Comparison of ENCODE assay signal across 32 mouse cellular contexts in the genomic region with DNA sequence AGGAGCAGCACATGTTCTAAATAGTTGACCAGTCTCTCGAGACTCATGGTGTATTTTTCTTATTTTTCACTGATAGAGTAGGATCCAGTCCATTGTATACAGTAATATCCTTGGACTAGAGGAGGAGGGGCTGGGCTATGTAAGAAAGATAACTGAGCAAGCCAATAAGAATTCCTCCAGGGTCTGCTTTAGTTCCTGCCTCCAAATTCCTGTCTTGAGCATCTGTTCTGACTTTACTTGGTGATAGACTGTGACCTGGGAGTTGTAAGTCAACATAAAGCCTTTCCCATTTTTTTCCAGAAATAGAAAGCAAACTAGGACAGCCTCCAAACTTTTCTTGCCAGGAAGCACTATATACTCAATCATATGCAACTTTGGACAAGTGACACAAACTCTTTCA.
"Had no signal": no experiment of that assay in that cellular context is flagged by ENCODE, and none has a peak within 500 bp of the region (broad histone marks: within the 10 kb centered on the region; RNA-seq: fewer than 3 reads in every experiment).

No protein-coding gene starts in this region.

- H3K27ac ChIP-seq: limb, embryonic 10.5 days; limb, embryonic 12.5 days; limb, embryonic 13.5 days; limb, embryonic 15.5 days; liver, embryonic 12.5 days; liver, embryonic 13.5 days; liver, embryonic 14.5 days; liver, embryonic 15.5 days; lung, embryonic 15.5 days; macrophage; midbrain, embryonic 10.5 days; midbrain, embryonic 12.5 days; midbrain, embryonic 13.5 days; midbrain, embryonic 15.5 days; neural tube, embryonic 12.5 days had no signal

- H3K4me1 ChIP-seq: limb, embryonic 10.5 days; limb, embryonic 12.5 days; limb, embryonic 13.5 days; limb, embryonic 15.5 days; liver, embryonic 12.5 days; liver, embryonic 13.5 days; liver, embryonic 15.5 days; lung, embryonic 15.5 days; megakaryocyte, embryonic 14.5 days; midbrain, embryonic 10.5 days; midbrain, embryonic 12.5 days; midbrain, embryonic 13.5 days; midbrain, embryonic 15.5 days; neural tube, embryonic 12.5 days had no signal

- H3K9ac ChIP-seq: limb, embryonic 12.5 days; limb, embryonic 13.5 days; limb, embryonic 15.5 days; liver, embryonic 12.5 days; liver, embryonic 13.5 days; liver, embryonic 14.5 days; liver, embryonic 15.5 days; liver, postnatal 0 days; lung, embryonic 14.5 days; lung, embryonic 15.5 days; midbrain, embryonic 12.5 days; midbrain, embryonic 13.5 days; midbrain, embryonic 15.5 days; neural tube, embryonic 12.5 days had no signal

- H3K4me3 ChIP-seq: limb, embryonic 10.5 days; limb, embryonic 12.5 days; limb, embryonic 13.5 days; limb, embryonic 15.5 days; liver, embryonic 12.5 days; liver, embryonic 13.5 days; liver, embryonic 15.5 days; lung, embryonic 15.5 days; megakaryocyte, embryonic 14.5 days; midbrain, embryonic 10.5 days; midbrain, embryonic 12.5 days; midbrain, embryonic 13.5 days; midbrain, embryonic 15.5 days; myocyte; neural tube, embryonic 12.5 days had no signal

- H3K36me3 ChIP-seq: limb, embryonic 10.5 days; limb, embryonic 12.5 days; limb, embryonic 13.5 days; limb, embryonic 15.5 days; liver, embryonic 12.5 days; liver, embryonic 13.5 days; liver, embryonic 15.5 days; lung, embryonic 15.5 days; midbrain, embryonic 10.5 days; midbrain, embryonic 12.5 days; midbrain, embryonic 13.5 days; midbrain, embryonic 15.5 days; neural tube, embryonic 12.5 days had no signal

- H3K4me2 ChIP-seq: limb, embryonic 12.5 days; limb, embryonic 13.5 days; limb, embryonic 15.5 days; liver, embryonic 11.5 days; liver, embryonic 12.5 days; liver, embryonic 13.5 days; liver, embryonic 15.5 days; lung, embryonic 14.5 days; lung, embryonic 15.5 days; midbrain, embryonic 11.5 days; midbrain, embryonic 12.5 days; midbrain, embryonic 13.5 days; midbrain, embryonic 15.5 days; neural tube, embryonic 12.5 days had no signal

- DNase-seq: left cerebral cortex, postnatal 4 days; liver; liver, embryonic 13.5 days; liver, postnatal 0 days; lung, adult 18-20 months; lung, adult 2 months; lung, embryonic 14.5 days; lung, postnatal 10 days; lung, postnatal 14 days; lung, postnatal 36 days; lung, postnatal 4 days; midbrain, embryonic 14.5 days had no signal

- ATAC-seq: liver, embryonic 12.5 days; liver, postnatal 0 days; lung, postnatal 0 days; midbrain, embryonic 13.5 days; midbrain, embryonic 15.5 days; midbrain, embryonic 16.5 days had no signal

- H3K9me3 ChIP-seq: limb, embryonic 10.5 days; limb, embryonic 12.5 days; limb, embryonic 13.5 days; limb, embryonic 15.5 days; liver, embryonic 12.5 days; liver, embryonic 13.5 days; liver, embryonic 15.5 days; lung, embryonic 15.5 days; midbrain, embryonic 10.5 days; midbrain, embryonic 12.5 days; midbrain, embryonic 13.5 days; midbrain, embryonic 15.5 days; neural tube, embryonic 12.5 days had no signal

- H3K27me3 ChIP-seq: limb, embryonic 12.5 days; limb, embryonic 13.5 days; limb, embryonic 15.5 days; liver, embryonic 12.5 days; liver, embryonic 13.5 days; liver, embryonic 15.5 days; lung, embryonic 15.5 days; midbrain, embryonic 12.5 days; midbrain, embryonic 13.5 days; midbrain, embryonic 15.5 days; neural tube, embryonic 12.5 days had no signal
